Mouse (Mus musculus): ENCODE data around the gene Urad.

DNA sequence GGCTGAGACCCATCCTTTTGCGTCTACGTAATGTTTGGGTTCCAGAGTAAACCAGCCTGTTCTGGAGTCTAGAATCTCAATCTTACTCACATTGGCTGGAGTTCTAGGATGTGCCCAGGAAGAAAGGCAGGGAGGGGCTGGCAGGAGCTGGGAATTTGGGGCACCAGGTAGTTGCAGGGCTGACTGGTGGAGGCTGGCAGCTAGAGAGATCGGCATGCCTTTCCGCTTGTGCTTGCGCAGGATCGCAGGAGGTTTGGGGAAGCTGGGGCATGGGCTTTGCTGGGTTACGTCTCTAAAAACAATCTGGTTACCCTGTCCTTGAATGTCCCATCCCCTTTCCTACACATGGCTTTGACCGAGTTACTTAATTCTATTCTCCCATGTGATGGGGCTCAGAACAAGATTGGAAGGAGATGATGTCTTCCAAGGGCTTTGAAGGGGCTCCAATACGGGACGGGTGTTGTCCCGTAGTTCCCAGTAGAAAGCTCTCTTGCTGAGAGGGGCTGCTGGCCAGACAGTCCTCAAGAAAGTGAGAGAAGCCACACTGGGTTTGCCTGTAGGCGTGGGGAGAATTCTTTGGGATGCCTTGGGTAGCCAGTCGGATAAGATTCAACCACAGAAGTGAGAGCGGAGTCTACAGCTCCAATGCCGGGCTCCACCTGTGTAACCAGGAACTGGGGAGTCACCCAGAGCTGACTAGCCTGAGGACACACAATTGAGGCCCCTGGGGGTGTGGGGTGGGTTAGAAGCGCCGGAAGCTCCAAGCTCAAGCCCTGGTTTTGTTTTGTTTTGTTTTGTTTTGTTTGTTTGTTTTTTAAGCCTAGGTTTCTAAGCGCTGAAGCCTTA lies 45.3 kb downstream of the Urad start:
- TF ChIP-seq POLR2A (IDR thresholded peaks at IDR 0.05; ENCODE audit: low read depth, low read length) (no peak), CTCF (IDR thresholded peaks at IDR 0.05; ENCODE audit: extremely low read depth, insufficient read depth, insufficient read length, insufficient replicate concordance) (no peak)

Measured in spleen, adult 2 months (tissue).